Mouse (Mus musculus) adrenal gland, postnatal 10 days (tissue): ENCODE data around the gene Qpctl. TPM values are rescaled to one million over a fixed set of nuclear protein-coding genes. Genes with fewer than 3 reads are reported as not detected.
"Not testable (repeated sequence)": the region's sequence is repeated elsewhere in the genome, so short reads cannot be mapped to it uniquely, and the experiment has no call there.

Experiments
- DNase-seq: peaks from one replicate; pipeline ENCODE4 v3.0.0; 2021; ENCODE audit warnings: mixed read lengths
- total RNA-seq, 2 experiments: library from RNA; stranded (reverse); gene quantifications; 2 replicates each; pipeline ENCODE4 v1.2.3; 2021

Gene Qpctl
- total RNA-seq, 2 experiments from 2014 or later: 12.5 to 12.6 TPM

- DNase-seq: no peak
Measured at GRCm38 (mm10) chr7:19164189-19164588, 15.1 kb upstream of the Qpctl start.

- DNase-seq: no peak
Measured at GRCm38 (mm10) chr7:19163752-19164151, 14.7 kb upstream of the Qpctl start.

DNA sequence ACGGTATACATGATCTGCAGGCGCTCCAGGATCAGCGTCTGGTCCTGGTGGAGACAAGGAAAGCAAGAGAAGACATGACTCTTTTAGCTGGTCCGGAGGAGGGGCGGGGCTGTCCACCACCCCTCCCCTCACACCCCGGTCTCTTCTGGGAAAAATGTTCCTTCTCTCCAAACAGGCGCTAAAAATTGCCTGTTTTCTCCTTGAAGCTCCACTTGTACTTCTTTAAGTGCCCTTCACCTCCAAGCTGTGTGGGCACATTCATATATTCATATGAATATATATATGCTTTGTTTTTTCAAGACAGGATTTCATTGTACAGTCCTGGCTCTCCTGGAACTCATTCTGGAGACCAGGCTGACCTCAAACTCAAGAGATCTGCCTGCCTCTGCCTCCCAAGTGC is 13.8 kb upstream of the Qpctl start:
- DNase-seq: no peak

- peak; percentile 52 for DNase-seq
Measured at GRCm38 (mm10) chr7:19160115-19160514, 11.0 kb upstream of the Qpctl start.

DNA sequence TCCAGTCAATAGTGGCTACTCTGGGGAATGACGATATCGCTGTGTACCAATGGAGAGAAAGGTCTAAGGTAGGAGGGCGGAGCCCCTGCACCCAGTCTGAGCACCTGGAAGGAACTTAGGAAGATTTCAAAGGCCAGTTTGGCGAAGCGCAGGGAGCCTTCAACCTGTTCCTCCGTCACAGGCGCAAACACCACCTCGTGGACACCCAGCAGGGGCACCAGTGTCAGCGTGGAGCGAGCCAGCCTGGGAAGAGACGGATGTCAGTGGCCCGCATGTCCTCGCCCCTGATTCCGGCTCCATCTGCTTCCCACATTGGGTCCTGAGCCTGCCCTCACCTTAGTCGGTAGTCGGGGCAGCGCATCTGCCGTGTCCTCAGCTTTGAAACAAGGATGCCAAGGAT is 10.3 kb upstream of the Qpctl start:
- DNase-seq: no peak

DNA sequence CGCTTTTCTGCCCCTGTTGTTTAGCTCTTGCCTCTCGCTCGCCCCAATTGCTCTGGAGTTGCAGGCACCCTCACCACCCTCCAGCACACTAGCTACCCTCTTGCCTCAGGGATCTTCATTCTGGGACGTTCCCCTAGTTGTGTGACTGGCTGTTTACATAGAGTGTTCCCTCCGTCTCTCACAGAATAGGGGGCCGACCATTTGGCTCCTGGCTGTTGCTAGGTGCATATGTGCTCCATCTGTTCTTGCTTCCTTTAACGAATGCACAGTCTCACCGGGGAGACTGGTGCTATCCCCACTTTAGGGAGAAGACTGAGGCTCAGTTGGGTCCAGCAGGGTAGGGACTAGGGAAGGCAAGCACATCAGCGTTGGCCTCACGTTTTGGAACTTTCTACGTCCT is 9.5 kb upstream of the Qpctl start:
- DNase-seq: no peak

DNA sequence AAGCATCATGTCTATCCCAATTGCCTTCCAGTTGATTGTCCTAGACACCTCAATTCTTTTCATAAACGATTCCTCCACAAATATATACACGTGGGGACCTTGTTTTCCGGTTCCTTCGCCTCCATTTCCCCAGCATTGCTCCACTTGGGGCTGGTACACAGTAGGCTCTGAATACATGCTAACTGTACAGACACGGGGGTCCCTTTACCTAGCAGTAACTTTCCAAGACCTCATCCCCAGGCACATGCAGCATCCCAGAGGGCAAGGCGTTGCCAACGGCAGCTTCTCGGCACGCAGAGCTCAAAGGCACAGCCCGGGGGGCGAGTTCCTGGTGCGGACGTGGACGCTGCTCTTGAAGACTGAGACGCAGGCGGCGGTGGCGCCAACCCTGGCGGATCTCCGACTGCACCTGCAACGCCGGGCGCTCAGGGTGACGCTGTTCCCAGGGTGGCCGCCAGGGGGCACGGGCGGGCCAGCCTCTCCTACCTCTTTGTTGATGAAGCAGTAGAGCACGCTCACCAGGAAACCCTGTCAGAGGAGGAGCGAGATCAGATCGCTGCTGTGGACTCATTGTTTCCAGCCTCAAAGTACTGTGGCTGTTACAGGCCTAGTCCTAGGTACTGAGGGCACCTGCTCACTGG is 8.2 kb upstream of the Qpctl start:
- DNase-seq: peak; percentile 97

GRCm38 (mm10) chr7:19155825-19156475 is 6.9 kb upstream of the Qpctl start:
- peak; percentile 65 for DNase-seq

DNA sequence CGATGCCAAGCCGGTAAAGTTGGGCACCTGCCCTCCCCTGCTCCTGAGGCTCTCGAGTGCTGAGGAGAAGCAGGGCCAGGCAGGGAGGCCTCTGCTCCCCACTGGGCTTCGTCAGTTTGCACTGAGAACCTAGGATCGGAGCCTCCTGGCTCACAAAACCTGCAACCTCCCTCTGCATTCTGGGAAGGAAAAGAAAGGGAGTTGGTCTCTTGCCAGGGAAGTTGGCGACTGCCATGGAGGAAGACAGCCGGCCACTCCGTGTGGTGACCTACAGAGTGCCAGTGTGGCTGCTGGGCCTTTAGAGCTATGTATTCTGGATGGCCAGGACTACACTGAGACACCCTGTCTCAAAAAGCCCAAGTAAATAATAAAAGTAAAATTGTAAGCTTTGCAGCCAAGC is 5.7 kb upstream of the Qpctl start:
- no peak for DNase-seq

DNA sequence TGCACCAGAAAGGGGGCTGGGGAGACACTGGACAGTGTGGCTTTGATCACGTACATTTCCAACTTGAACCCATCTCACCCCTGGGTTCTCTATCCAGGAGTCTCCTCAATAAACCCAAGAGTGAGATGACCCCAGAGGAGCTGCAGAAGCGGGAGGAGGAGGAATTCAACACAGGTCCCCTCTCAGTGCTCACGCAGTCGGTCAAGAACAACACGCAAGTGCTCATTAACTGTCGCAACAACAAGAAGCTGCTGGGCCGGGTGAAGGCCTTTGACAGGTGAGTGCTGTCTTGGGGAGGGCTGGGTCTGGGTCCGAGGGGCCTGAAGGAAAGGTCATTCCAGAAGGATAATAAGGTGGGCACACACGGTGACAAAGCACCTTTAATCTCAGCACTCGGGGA is 2.0 kb upstream of the Qpctl start:
- not testable (repeated sequence) for DNase-seq

DNA sequence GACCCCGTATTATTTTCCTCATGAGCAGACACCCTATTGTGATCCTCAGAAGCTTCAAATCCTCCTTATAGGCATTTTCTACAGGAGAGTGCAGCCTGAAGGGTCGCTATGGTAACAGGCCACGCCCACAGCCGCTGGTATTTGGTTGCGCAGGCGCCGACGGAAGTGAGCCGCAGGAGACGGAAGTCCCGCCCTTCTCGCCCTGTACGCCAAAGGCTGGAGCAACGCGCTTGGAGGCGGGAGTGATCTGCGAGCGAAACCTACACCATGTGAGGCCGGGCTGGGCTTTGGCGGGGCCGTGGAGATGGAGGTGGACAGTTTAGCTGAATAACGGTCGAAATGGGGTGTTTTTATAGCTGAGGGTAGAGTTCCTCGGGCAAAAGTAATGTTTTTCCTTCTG is 535 bp upstream of the Qpctl start, which contains the start of gene Snrpd2:
Gene Snrpd2, plus strand, starts transcription at position 97 of the 400 bp plus-strand sequence.
- DNase-seq: peak; percentile 98

GRCm38 (mm10) chr7:19148180-19148874 is 764 bp downstream of the Qpctl start:
- no peak for DNase-seq

- DNase-seq: no peak
Measured at GRCm38 (mm10) chr7:19147497-19148045, 1.5 kb downstream of the Qpctl start.

GRCm38 (mm10) chr7:19146793-19147192 is 2.3 kb downstream of the Qpctl start:
- DNase-seq: no peak

DNA sequence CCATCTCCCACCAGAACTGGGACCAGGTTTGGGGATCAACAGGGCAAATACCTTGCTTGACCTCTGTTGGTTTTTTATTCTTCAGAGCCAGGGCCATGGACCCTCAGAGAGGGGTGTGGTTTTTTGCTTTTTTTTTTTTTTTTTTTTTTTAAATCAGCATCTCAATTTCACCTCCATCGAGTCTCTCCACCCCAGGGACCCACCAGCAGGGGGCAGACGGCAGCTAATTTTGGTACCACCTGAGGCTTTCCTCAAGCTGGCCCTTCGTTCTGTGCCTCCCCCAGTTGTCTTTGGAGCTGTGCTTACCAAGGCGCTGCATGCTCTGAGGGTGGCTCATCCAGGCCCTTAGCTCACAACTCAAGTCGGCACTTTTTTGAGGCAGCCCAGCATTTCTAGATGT is 11.7 kb downstream of the Qpctl start:
- DNase-seq: peak; percentile 76

DNA sequence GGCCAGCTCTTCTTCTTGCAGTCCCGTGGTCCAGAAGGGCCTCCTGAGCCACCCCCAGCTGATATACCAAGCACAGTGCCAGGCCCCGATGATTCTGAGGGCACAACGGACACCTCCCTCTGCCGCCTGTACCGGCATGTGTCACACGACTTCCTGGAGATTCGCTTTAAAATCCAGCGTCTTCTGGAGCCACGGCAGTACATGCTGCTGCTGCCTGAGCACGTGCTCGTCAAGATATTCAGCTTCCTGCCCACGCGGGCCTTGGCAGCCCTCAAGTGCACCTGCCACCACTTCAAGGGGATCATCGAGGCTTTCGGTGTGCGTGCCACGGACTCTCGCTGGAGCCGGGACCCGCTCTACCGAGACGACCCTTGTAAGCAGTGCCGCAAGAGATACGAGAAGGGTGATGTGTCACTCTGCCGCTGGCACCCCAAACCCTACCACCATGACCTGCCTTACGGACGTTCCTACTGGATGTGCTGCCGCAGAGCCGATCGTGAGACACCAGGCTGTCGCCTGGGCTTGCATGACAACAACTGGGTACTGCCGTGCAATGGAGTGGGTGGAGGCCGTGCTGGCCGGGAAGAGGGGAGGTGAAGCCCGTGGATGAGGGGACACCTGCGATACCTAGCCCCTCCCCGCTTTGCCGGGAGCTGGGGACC is 12.3 kb downstream of the Qpctl start:
- no peak for DNase-seq

- DNase-seq: no peak
Measured at GRCm38 (mm10) chr7:19136168-19136567, 12.9 kb downstream of the Qpctl start.

DNA sequence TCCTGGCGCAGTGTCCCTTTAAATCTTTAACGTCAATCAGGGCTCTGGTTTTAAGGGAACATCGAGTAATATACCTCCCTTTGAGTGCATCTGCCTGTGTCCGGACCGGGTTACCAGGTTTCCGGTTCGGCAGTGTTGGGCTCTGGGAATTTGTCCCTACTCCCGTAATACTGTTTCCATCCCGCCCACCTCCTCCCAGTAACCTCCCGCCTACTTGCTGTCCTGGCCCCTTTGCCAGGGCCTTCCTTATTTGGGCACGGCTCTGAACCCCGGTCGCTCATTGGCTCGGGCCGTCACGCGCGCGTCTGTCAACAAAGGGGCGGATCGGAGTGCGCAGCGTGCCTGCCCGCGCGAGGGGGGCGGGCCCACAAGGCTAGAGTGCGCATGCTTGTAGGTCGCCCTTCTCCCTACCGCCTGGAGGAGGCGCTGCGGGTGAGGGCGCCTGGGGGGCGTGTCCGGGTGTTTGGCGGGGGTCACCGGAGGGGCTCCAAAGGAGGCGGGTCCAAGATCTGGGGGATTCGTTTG is 17.7 kb downstream of the Qpctl start:
- DNase-seq: peak; percentile 99

- no peak for DNase-seq
Measured at GRCm38 (mm10) chr7:19130657-19131056, 18.4 kb downstream of the Qpctl start.

DNA sequence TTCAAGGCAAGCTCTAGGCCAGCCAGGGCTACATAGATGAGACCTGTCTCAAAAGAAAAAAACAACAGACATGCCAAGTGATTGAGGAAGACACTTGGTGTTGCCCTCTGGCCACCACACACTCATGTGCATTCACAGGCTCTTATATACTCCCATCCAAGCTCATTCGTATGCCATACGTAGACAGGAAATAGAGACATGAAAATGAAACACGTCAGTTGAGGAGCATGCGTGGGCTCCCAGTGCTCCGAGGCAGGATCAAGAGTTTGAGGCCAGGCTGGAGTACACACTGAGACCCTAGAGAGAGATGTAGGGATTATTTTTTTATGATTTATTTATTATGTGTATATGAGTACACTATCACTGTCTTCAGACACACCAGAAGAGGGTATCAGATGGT is 19.7 kb downstream of the Qpctl start:
- DNase-seq: no peak

DNA sequence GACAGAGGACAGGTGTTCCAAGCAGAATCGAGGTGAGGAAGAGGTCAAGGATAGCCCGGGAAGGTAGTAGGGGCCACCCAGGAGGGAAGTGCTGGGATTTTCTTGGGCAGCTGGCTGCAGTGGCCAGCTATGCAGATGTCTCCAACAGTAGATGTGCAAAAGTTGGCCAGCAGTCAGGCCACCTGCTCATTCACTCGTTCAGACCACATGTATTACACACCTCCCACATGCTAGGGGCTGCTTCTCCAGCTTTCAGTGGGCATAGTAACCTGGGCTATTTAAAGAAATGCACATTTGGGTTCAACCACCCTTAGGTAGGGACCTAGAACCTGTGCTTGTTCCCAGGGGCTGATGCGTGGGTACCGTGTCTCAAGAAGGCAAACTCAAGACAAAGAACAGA is 21.3 kb downstream of the Qpctl start:
- no peak for DNase-seq

DNA sequence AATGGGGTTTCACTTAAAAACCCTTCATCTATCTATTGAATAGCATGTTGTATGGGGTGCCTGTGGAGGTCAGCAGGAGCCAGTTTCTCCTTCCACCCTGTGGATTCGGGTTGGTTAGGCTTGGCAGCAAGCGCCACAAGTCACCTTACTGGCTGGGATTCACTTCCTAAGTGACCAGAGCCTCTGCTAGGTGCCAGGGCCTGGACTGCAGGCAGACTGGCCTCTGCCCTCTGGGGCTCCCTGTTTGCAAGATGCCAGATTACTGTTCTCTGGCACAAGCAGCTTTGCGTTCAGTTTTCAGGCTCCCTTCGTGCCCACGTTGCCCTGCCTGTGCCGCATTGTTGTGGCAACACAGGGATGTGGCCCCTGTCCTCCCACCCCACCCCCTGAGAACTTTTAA is 24.4 kb downstream of the Qpctl start:
- peak; percentile 51 for DNase-seq
